Mouse (Mus musculus): ENCODE results near the gene Olfr1024.

Olfr1024 gene

DNA sequence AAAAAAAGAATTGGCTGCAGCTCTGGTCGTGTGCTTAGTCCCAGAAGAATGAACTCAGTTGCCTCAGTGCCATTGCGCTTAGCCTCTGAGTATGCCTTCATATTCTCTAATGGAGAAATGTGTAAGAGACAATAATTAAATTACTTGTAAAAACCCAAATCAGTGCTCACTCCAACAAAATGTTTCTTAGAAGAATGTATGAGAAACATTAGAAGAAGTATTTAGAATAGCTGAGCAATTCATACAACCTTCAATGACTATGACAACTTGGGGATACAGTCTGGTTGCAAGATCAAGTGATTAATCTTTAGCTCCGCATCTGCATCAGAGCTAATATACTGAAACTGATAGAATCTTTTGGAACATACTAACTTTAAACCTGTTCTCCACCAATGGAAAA is at the start of gene Olfr1024:
TSS of gene Olfr1024 (minus strand) at position 101 of the 400 bp plus-strand sequence.
- DNase-seq = no peak

DNA sequence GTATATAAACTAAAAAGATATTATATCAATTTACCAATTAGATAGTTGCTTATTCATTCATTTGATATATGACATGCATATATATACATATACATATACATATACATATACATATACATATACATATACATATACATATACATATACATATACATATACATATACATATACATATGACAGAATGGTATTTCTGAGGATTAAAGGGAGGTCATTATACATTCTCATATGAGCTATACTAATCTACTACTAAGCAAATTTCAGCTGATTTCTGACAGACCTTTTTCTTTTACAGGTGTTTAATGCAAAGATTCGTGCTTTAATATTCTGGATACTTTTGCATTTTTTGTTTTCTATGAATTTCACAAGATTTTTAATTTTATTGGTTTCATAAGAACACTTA is 45.3 kb upstream of the Olfr1024 start, which contains the start of gene Olfr1028:
TSS of gene Olfr1028 (plus strand) at position 301 of the 400 bp plus-strand sequence.
- no peak for DNase-seq

DNA sequence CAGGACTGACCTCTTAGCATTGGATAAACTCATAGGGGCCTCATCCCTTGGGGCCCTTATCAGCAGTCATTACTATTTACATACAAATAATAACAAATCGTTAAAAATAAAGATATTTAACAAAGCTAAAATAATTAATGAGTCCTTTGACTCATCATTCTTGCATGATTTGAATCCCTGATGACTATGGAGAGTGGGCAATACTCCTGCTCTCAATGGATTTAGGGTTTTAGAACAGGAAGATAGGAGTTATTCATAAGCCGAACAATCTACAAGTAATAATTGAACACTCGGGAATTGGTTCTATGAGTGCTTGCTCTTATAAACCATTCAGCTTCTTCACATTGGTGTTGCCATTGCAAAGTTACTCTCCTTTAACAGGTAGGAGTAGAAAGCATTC is 16.4 kb upstream of the Olfr1024 start, which contains the start of gene Olfr1026:
TSS of gene Olfr1026 (plus strand) at position 301 of the 400 bp plus-strand sequence.
- DNase-seq = no peak

DNA sequence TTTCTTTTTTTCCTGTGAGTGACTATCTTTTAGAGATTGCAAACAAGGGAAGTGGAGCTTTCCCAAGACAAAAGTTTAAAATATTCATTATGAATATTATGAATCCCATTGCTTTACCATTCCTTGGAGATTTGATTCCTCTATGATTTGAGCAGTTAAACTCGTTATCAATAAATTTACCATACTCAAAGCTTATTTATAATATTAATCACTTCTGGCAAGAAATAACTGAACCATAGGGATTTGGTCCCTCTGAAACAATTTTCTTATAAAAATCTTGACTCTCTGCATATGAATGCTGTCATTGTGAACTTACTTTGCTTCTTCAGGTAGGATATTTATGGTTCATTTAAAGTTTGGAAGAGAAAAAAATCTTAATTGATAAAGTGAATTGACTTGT is 10.0 kb upstream of the Olfr1024 start, which contains the start of gene Olfr1025-ps1:
TSS of gene Olfr1025-ps1 (plus strand) at position 301 of the 400 bp plus-strand sequence.
- no peak for DNase-seq

DNA sequence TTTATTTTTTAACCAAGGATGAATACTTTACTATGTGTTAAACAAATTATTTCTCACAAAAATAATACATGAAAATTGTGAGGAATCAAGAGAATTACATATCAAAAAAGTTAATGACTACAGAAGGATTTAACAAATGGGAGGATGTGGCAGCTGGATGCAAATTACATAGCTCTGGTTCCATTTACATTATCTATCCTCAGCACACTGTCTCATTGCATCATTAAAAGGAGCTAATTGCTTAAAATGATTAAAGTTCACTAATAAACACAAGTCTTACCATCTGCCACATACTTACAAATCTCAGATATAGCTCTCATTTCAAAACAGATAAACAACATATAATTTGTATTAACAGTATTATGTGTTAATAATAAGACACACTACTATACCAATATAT is 8.3 kb upstream of the Olfr1024 start:
- DNase-seq = no peak

DNA sequence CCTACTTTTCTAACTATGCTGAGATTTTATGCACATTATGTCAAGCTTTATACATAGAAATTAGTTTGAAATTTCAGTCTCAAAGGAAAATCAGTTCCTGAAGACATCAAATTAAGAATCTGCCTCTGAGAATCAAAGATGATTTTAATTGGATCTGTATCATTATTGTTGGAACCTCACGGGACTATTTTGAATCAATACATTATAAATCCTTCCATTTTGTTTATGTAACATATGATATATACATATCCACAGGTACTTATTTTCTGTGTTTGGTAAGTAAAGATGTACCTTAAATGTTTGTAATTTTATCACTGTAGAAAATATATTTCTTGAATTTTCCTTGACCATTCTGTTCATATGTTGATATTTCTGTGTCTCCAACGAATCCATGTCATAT is 19.5 kb downstream of the Olfr1024 start, which contains the start of gene Olfr1023:
TSS of gene Olfr1023 (plus strand) at position 301 of the 400 bp plus-strand sequence.
- DNase-seq = no peak

DNA sequence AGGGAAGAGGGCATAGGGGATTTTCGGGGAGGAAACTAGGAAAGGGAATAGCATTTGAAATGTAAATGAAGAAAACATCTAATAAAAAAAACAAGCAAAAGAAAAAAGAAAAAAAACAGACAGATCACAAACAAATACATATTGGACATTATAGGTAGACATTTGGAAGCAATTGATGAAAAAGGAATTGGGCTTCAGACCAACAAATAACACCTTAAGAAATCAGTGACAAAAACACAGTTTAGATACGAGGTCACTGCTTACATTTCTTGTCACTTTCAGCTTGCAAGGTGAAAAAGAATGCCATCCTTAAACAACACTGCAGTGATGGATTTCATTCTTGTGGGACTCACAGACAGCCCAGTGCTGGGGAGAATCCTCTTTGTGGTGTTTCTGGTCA is 36.6 kb downstream of the Olfr1024 start, which contains the start of gene Olfr1022:
TSS of gene Olfr1022 (plus strand) at position 301 of the 400 bp plus-strand sequence.
- no peak for DNase-seq
